Mouse (Mus musculus) lung, embryonic 16.5 days (tissue): Measurements from ENCODE around the gene Senp1. TPM values are rescaled to one million over a fixed set of nuclear protein-coding genes. Genes with fewer than 3 reads are reported as not detected.

Source experiments
- ATAC-seq: fragments of 200-750 bp; cut with Nextera tagmentation; 2 replicates; pipeline ENCODE4 v1.8.0; 2017; ENCODE audit warnings: low read depth, mild to moderate bottlenecking, moderate library complexity
- H3K27ac ChIP-seq: fragments of 300-500 bp; sonication (generic); 2 replicates; pipeline ENCODE4 v1.5.1; 2014; ENCODE audit warnings: mild to moderate bottlenecking, control low read depth, low read length
- H3K27me3 ChIP-seq: fragments of 300-500 bp; sonication (generic); 2 replicates; pipeline ENCODE4 v1.6.1; 2014; ENCODE audit warnings: low read depth, low read length, mixed read lengths; ENCODE audit not compliant: control insufficient read depth, insufficient read depth
- H3K36me3 ChIP-seq: fragments of 300-500 bp; sonication (generic); 2 replicates; pipeline ENCODE4 v1.6.1; 2014; ENCODE audit warnings: low read length; ENCODE audit not compliant: control insufficient read depth, insufficient read depth
- H3K4me1 ChIP-seq: fragments of 300-500 bp; sonication (generic); replicated peaks from 2 replicates; pipeline ENCODE4 v1.6.1; 2014; ENCODE audit warnings: low read length, mixed read lengths; ENCODE audit not compliant: control insufficient read depth, insufficient read depth
- H3K4me2 ChIP-seq: fragments of 300-500 bp; sonication (generic); 2 replicates; pipeline ENCODE4 v1.6.1; 2014; ENCODE audit warnings: low read depth, low read length, control low read depth
- H3K4me3 ChIP-seq: fragments of 300-500 bp; sonication (generic); 2 replicates; pipeline ENCODE4 v1.5.1; 2014; ENCODE audit warnings: mild to moderate bottlenecking, low read length, control low read depth
- H3K9ac ChIP-seq: fragments of 300-500 bp; sonication (generic); 2 replicates; pipeline ENCODE4 v1.6.1; 2014; ENCODE audit warnings: low read length, control low read depth
- H3K9me3 ChIP-seq: fragments of 300-500 bp; sonication (generic); 2 replicates; pipeline ENCODE4 v1.6.1; 2016; ENCODE audit warnings: low read length; ENCODE audit not compliant: control insufficient read depth
- WGBS: fragments of 180-500 bp; shearing (Covaris S2); extraction: QIAGEN DNeasy Blood & Tissue Kit; methylation state at CpG from one replicate; pipeline ENCODE4 v1.1.7; 2014; 5-methylcytosine and 5-hydroxymethylcytosine counted together
- polyA plus RNA-seq: library from polyadenylated mRNA; unstranded; fragments of >200 nt; fragmentation: Nextera tagmentation; extraction: Ambion mirVana; gene quantifications from 2 replicates; pipeline ENCODE4 v1.2.1, GENCODE M21; 2015

Senp1 gene
- 27.4 and 29.2 TPM in 2 replicates for polyA plus RNA-seq

DNA sequence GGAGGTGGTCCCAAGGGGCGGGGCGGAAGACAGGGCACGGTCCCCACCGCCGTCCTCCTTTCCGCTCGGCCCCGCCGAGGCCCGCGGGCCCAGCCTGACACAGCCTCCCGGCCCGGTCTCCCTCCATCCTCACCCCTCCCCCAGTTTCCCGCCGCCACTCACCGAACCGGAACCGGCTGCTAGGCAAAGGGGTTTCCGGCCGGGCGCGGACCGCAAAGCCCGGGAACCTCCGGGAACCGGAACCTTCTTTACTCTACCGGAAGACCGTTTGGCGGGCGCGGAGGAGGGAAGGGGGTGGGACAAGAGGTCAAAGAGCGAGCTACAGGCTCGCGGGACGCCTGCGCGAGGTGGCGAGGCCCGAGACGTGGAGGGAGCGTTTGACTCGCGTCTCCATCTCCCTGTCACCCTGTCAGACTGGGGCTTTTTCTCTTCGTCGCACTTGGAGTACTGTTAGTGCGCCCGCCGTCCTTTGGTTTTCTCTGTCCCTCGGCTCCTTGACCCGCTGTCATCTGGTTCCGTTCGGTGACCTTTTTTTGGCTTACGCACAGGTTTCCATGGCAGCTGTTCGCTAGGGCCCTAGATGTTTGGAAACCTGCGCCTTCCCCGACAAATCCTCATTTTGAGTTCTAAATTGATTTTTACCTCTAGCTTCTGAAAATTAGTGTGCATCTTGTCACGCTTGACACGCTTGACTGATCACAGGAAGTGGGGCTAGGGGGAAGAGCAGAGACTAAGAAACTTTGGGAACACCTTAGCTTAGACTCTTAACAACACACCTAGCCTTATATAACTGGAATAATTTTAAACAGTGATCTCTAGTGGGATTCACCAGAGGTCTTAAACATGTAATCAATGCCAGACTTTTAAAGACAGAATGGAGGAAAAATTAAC is at the start of gene Senp1:
Gene Senp1 (minus strand): TSS at position 624 of the 891 bp plus-strand sequence.
- Histone ChIP-seq H3K4me3 (peak within 1 kb of the TSS; percentile 99), H3K9me3 (no peaks in the 10 kb centered on the region), H3K4me2 (peak within 1 kb of the TSS; percentile 90), H3K27me3 (no peaks in the 10 kb centered on the region), H3K4me1 (peaks cover 7% of the 10 kb centered on the region), H3K36me3 (no peaks in the 10 kb centered on the region), H3K9ac (peak within 1 kb of the TSS; percentile 97), H3K27ac (peak within 1 kb of the TSS; percentile 95)
- under 1% methylated on average over 52 of the region's 58 CpGs for WGBS
- ATAC-seq: peak; percentile 94

GRCm38 (mm10) chr15:98142515-98142914 is 49.0 kb upstream of the Senp1 start:
- ATAC-seq: no peak
- Histone ChIP-seq H3K27ac (no peak overlapping the region), H3K9ac (no peak overlapping the region), H3K4me3 (no peak overlapping the region), H3K36me3 (peaks cover 10% of the 10 kb centered on the region), H3K4me2 (no peak overlapping the region), H3K9me3 (no peaks in the 10 kb centered on the region), H3K4me1 (peaks cover 8% of the 10 kb centered on the region), H3K27me3 (no peaks in the 10 kb centered on the region)
- 86% methylated on average over 9 of the region's 10 CpGs for WGBS

GRCm38 (mm10) chr15:98140809-98141208 is 47.3 kb upstream of the Senp1 start:
- H3K9me3 ChIP-seq: no peaks in the 10 kb centered on the region
- no peak overlapping the region for H3K9ac ChIP-seq
- peaks cover 8% of the 10 kb centered on the region for H3K4me1 ChIP-seq
- H3K4me2 ChIP-seq: no peak overlapping the region
- no peak overlapping the region for H3K27ac ChIP-seq
- no peak overlapping the region for H3K4me3 ChIP-seq
- no peaks in the 10 kb centered on the region for H3K27me3 ChIP-seq
- 91% methylated on average over 5 of the region's 5 CpGs for WGBS
- H3K36me3 ChIP-seq: peaks cover 20% of the 10 kb centered on the region
- ATAC-seq: no peak

- Histone ChIP-seq H3K4me1 (peaks cover 5% of the 10 kb centered on the region), H3K27ac (no peak overlapping the region), H3K9me3 (no peaks in the 10 kb centered on the region), H3K4me2 (no peak overlapping the region), H3K36me3 (peaks cover 31% of the 10 kb centered on the region), H3K4me3 (no peak overlapping the region), H3K9ac (no peak overlapping the region), H3K27me3 (no peaks in the 10 kb centered on the region)
- WGBS: 72% methylated on average over 7 of the region's 7 CpGs
- ATAC-seq: no peak
Observed at GRCm38 (mm10) chr15:98139763-98140162, 46.2 kb upstream of the Senp1 start.

GRCm38 (mm10) chr15:98136871-98137270 is 43.3 kb upstream of the Senp1 start:
- no peaks in the 10 kb centered on the region for H3K27me3 ChIP-seq
- no peak overlapping the region for H3K27ac ChIP-seq
- H3K4me1 ChIP-seq: no peaks in the 10 kb centered on the region
- H3K9me3 ChIP-seq: no peaks in the 10 kb centered on the region
- H3K4me2 ChIP-seq: no peak overlapping the region
- no peak for ATAC-seq
- no peak overlapping the region for H3K9ac ChIP-seq
- WGBS: 90% methylated on average over 9 of the region's 9 CpGs
- no peak overlapping the region for H3K4me3 ChIP-seq
- H3K36me3 ChIP-seq: peaks cover 33% of the 10 kb centered on the region

DNA sequence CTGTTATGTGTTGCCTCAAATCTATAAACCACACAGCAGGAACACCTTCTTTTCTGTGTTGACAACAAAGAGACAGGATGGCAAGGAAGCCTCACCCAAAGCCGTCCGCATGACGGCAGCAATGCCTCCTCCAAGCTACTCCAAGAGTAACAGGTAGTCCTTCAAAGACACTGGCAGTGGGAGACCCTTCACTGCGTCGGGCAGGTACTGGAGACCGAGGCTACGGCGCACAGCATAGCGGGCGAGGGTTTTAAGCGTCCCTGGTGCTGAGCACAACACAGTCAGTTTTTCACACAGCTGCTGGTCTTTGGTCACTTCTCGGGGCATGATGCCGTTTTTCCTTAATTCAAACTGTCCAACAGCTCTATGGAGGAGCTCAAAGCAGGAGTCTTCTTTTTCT is 42.1 kb upstream of the Senp1 start:
- ATAC-seq: no peak
- Histone ChIP-seq H3K27ac (no peak overlapping the region), H3K36me3 (peaks cover 26% of the 10 kb centered on the region), H3K9ac (no peak overlapping the region), H3K4me2 (no peak overlapping the region), H3K9me3 (no peaks in the 10 kb centered on the region), H3K4me1 (no peaks in the 10 kb centered on the region), H3K4me3 (no peak overlapping the region), H3K27me3 (no peaks in the 10 kb centered on the region)
- 91% methylated on average over 13 of the region's 13 CpGs for WGBS

- Histone ChIP-seq H3K4me2 (no peak overlapping the region), H3K27me3 (no peaks in the 10 kb centered on the region), H3K9ac (no peak overlapping the region), H3K36me3 (peaks cover 23% of the 10 kb centered on the region), H3K27ac (no peak overlapping the region), H3K9me3 (no peaks in the 10 kb centered on the region), H3K4me3 (no peak overlapping the region), H3K4me1 (no peaks in the 10 kb centered on the region)
- ATAC-seq: no peak
- 78% methylated on average over 3 of the region's 3 CpGs for WGBS
Observed at GRCm38 (mm10) chr15:98134666-98135065, 41.1 kb upstream of the Senp1 start.

- no peak overlapping the region for H3K4me3 ChIP-seq
- H3K4me2 ChIP-seq: no peak overlapping the region
- WGBS: 89% methylated on average over 4 of the region's 4 CpGs
- H3K27me3 ChIP-seq: no peaks in the 10 kb centered on the region
- no peaks in the 10 kb centered on the region for H3K9me3 ChIP-seq
- no peak for ATAC-seq
- H3K4me1 ChIP-seq: no peaks in the 10 kb centered on the region
- H3K27ac ChIP-seq: no peak overlapping the region
- peaks cover 23% of the 10 kb centered on the region for H3K36me3 ChIP-seq
- no peak overlapping the region for H3K9ac ChIP-seq
Observed at GRCm38 (mm10) chr15:98134034-98134433, 40.5 kb upstream of the Senp1 start.

- Histone ChIP-seq H3K4me3 (no peak overlapping the region), H3K9ac (no peak overlapping the region), H3K4me2 (no peak overlapping the region), H3K36me3 (peaks cover 23% of the 10 kb centered on the region), H3K27me3 (no peaks in the 10 kb centered on the region), H3K9me3 (no peaks in the 10 kb centered on the region), H3K4me1 (no peaks in the 10 kb centered on the region), H3K27ac (no peak overlapping the region)
- WGBS: 88% methylated on average over 3 of the region's 3 CpGs
- ATAC-seq: no peak
Observed at GRCm38 (mm10) chr15:98133471-98133870, 39.9 kb upstream of the Senp1 start.
